Mouse (Mus musculus) kidney, postnatal 14 days (tissue): ENCODE measurements around the gene Prol1.
"Not testable (repeated sequence)": the region's sequence is repeated elsewhere in the genome, so short reads cannot be mapped to it uniquely, and the experiment has no call there.

Experiments
- DNase-seq: peaks from one replicate; pipeline ENCODE4 v3.0.0; 2022; ENCODE audit warnings: mixed read lengths

The Prol1 gene

GRCm38 (mm10) chr5:88317012-88317411, at the start of gene Prol1:
Gene Prol1 (plus strand): TSS chr5:88317312.
- DNase-seq, result no peak

- no peak for DNase-seq
These were observed 48.5 kb upstream of the Prol1 start, which contains the start of gene Gm7714 for GRCm38 (mm10) chr5:88268619-88269018. Gene Gm7714 (plus strand): TSS chr5:88268919.

GRCm38 (mm10) chr5:88311307-88311706, 5.8 kb upstream of the Prol1 start:
- DNase-seq, result not testable (repeated sequence)

- DNase-seq, result not testable (repeated sequence)
These were observed 31.4 kb downstream of the Prol1 start for GRCm38 (mm10) chr5:88348533-88348932.

- peak; percentile 14 for DNase-seq
These were observed 47.7 kb downstream of the Prol1 start for GRCm38 (mm10) chr5:88364768-88365167.

- no peak for DNase-seq
These were observed 49.8 kb downstream of the Prol1 start for GRCm38 (mm10) chr5:88366886-88367285.

GRCm38 (mm10) chr5:88370578-88371232, 53.6 kb downstream of the Prol1 start:
- no peak for DNase-seq

- no peak for DNase-seq
These were observed 55.5 kb downstream of the Prol1 start for GRCm38 (mm10) chr5:88372563-88372962.

GRCm38 (mm10) chr5:88375808-88376207, 58.7 kb downstream of the Prol1 start, which contains the start of gene Amtn:
Gene Amtn (plus strand): TSS chr5:88376108.
- no peak for DNase-seq
